Mouse (Mus musculus): ENCODE measurements around the gene Gm12253. TPM values are rescaled to one million over a fixed set of nuclear protein-coding genes. Genes with fewer than 3 reads are reported as not detected.

Gene Gm12253
- polyA plus RNA-seq (2017; shearing (Covaris generic)): not detected

DNA sequence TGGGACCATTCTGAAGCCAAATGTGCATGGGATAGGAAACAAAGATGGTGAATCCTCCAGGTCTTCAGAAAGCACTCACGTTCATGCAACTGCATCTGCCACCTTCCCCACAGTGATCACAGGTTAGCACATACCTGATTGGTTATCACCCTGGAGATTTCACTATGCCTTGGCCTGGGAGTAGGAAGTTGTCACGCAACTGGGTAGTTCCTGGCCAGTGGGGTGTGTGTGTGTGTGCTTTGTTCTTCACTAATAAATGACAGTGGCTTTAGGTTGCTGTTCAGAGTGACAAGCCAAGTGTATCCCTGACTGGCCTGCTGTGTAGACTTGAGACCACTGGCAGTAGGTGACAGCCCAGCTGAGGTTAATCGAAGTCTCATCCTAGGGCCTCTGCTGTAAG lies at the start of gene Gm12253:
Gene Gm12253 (plus strand): TSS at position 301 of the 400 bp plus-strand sequence.

GRCm38 (mm10) chr11:58420815-58421214 lies 11.5 kb upstream of the Gm12253 start, which contains the start of gene 1810065E05Rik:
Gene 1810065E05Rik, plus strand, starts transcription at chr11:58421111.

DNA sequence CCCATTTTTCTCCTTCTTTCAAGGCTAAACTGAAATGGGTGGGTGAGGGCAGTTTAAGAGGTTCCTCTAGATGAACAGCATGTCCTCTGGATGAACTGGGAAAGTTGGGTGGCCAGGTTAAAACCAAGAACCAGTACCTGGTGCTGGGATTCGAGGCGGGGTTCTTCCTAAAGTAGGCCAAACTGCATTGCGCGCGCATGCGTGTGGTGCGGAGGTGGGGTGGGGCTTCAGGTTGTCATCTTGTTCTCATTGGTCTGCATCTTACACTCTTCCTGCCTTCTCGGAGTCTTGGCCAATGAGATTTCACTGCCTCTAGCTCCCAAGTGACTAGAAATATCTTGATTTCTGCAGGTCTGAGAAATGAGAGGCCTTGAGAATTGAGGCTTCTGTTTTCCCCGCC lies 20.4 kb downstream of the Gm12253 start, which contains the start of gene Lypd9:
Gene Lypd9 (minus strand): TSS at position 165 of the 400 bp plus-strand sequence.

GRCm38 (mm10) chr11:58462170-58462569 lies 29.8 kb downstream of the Gm12253 start, which contains the start of gene Olfr30:
Gene Olfr30, minus strand, starts transcription at chr11:58462270.

Other genes with a start within 250 kb of the Gm12253 start
- 624 TPM for gene Igtp, start 233.0 kb upstream of the Gm12253 start, polyA plus RNA-seq (2017; shearing (Covaris generic))
- gene Irgm2, start 232.9 kb upstream of the Gm12253 start, polyA plus RNA-seq (2017; shearing (Covaris generic)): 86.1 TPM
- not detected for gene 4930438A08Rik, start 157.8 kb upstream of the Gm12253 start, polyA plus RNA-seq (2017; shearing (Covaris generic))
- gene Zfp692, start 125.5 kb upstream of the Gm12253 start, polyA plus RNA-seq (2017; shearing (Covaris generic)): 22.4 TPM
- gene Zfp672, start 102.2 kb upstream of the Gm12253 start, polyA plus RNA-seq (2017; shearing (Covaris generic)): 43.6 TPM
- gene Sh3bp5l, start 101.8 kb upstream of the Gm12253 start, polyA plus RNA-seq (2017; shearing (Covaris generic)): 27.3 TPM
- not detected for gene Lypd8, start 53.5 kb upstream of the Gm12253 start, polyA plus RNA-seq (2017; shearing (Covaris generic))
- gene 1810065E05Rik, start 11.4 kb upstream of the Gm12253 start, polyA plus RNA-seq (2017; shearing (Covaris generic)): not detected
- gene Lypd9, start 20.4 kb downstream of the Gm12253 start, polyA plus RNA-seq (2017; shearing (Covaris generic)): not detected
- not detected for gene Olfr30, start 29.7 kb downstream of the Gm12253 start, polyA plus RNA-seq (2017; shearing (Covaris generic))
- 0.07 TPM for gene Olfr332, start 60.0 kb downstream of the Gm12253 start, polyA plus RNA-seq (2017; shearing (Covaris generic))
- not detected for gene Olfr331, start 70.0 kb downstream of the Gm12253 start, polyA plus RNA-seq (2017; shearing (Covaris generic))
- not detected for gene Olfr330, start 102.3 kb downstream of the Gm12253 start, polyA plus RNA-seq (2017; shearing (Covaris generic))
- not detected for gene Olfr329-ps, start 113.9 kb downstream of the Gm12253 start, polyA plus RNA-seq (2017; shearing (Covaris generic))
- gene Olfr328, start 123.1 kb downstream of the Gm12253 start, polyA plus RNA-seq (2017; shearing (Covaris generic)): not detected
- not detected for gene Olfr224, start 138.0 kb downstream of the Gm12253 start, polyA plus RNA-seq (2017; shearing (Covaris generic))
- not detected for gene Olfr325, start 145.2 kb downstream of the Gm12253 start, polyA plus RNA-seq (2017; shearing (Covaris generic))
- not detected for gene Olfr324, start 162.6 kb downstream of the Gm12253 start, polyA plus RNA-seq (2017; shearing (Covaris generic))
- gene 2210407C18Rik, start 183.5 kb downstream of the Gm12253 start, polyA plus RNA-seq (2017; shearing (Covaris generic)): not detected
- gene Olfr323, start 197.9 kb downstream of the Gm12253 start, polyA plus RNA-seq (2017; shearing (Covaris generic)): not detected
- not detected for gene Trim58, start 207.9 kb downstream of the Gm12253 start, polyA plus RNA-seq (2017; shearing (Covaris generic))
- not detected for gene Olfr322, start 226.2 kb downstream of the Gm12253 start, polyA plus RNA-seq (2017; shearing (Covaris generic))
- not detected for gene Olfr320, start 248.5 kb downstream of the Gm12253 start, polyA plus RNA-seq (2017; shearing (Covaris generic))